Mouse (Mus musculus): ENCODE data around the gene Sos1. TPM values are rescaled to one million over a fixed set of nuclear protein-coding genes. Genes with fewer than 3 reads are reported as not detected.
"Not testable (repeated sequence)": the region's sequence is repeated elsewhere in the genome, so short reads cannot be mapped to it uniquely, and the experiment has no call there.

The Sos1 gene
- polyA plus RNA-seq, 1 experiment from 2014 or later: 6.5 TPM

GRCm38 (mm10) chr17:80492811-80493210, 12.6 kb upstream of the Sos1 start:
- Histone ChIP-seq H3K4me2 (no peak overlapping the region), H3K4me3 (replicated peaks) (no peak overlapping the region), H3K27ac (no peak overlapping the region), H3K9me3 (no peaks in the 10 kb centered on the region), H3K27me3 (no peaks in the 10 kb centered on the region), H3K36me3 (no peaks in the 10 kb centered on the region), H3K4me1 (replicated peaks) (no peaks in the 10 kb centered on the region), H3K9ac (replicated peaks) (no peak overlapping the region)
- 89% methylated on average over 4 of the region's 4 CpGs for WGBS
- no peak for ATAC-seq (ENCODE audit: insufficient number of reproducible peaks, insufficient read depth, low FRiP score, low TSS enrichment, low read depth)

- no peak overlapping the region for H3K27ac ChIP-seq
- H3K4me2 ChIP-seq: no peak overlapping the region
- H3K4me1 ChIP-seq (replicated peaks): no peaks in the 10 kb centered on the region
- H3K9ac ChIP-seq (replicated peaks): no peak overlapping the region
- no peak overlapping the region for H3K4me3 ChIP-seq (replicated peaks)
- H3K27me3 ChIP-seq: no peaks in the 10 kb centered on the region
- 95% methylated on average over 4 of the region's 4 CpGs for WGBS
- H3K9me3 ChIP-seq: no peaks in the 10 kb centered on the region
- ATAC-seq (ENCODE audit: insufficient number of reproducible peaks, insufficient read depth, low FRiP score, low TSS enrichment, low read depth): no peak
- H3K36me3 ChIP-seq: no peaks in the 10 kb centered on the region
These were observed 12.0 kb upstream of the Sos1 start for GRCm38 (mm10) chr17:80492274-80492673.

- no peak for ATAC-seq (ENCODE audit: insufficient number of reproducible peaks, insufficient read depth, low FRiP score, low TSS enrichment, low read depth)
- H3K4me1 ChIP-seq (replicated peaks): no peaks in the 10 kb centered on the region
- no peak overlapping the region for H3K27ac ChIP-seq
- no peak overlapping the region for H3K9ac ChIP-seq (replicated peaks)
- H3K4me2 ChIP-seq: no peak overlapping the region
- no peaks in the 10 kb centered on the region for H3K36me3 ChIP-seq
- H3K9me3 ChIP-seq: no peaks in the 10 kb centered on the region
- 75% methylated on average over 5 of the region's 5 CpGs for WGBS
- no peaks in the 10 kb centered on the region for H3K27me3 ChIP-seq
- H3K4me3 ChIP-seq (replicated peaks): no peak overlapping the region
These were observed 9.9 kb upstream of the Sos1 start for GRCm38 (mm10) chr17:80490166-80490565.

- Histone ChIP-seq H3K36me3 (no peaks in the 10 kb centered on the region), H3K4me2 (no peak overlapping the region), H3K4me1 (replicated peaks) (no peaks in the 10 kb centered on the region), H3K27me3 (no peaks in the 10 kb centered on the region), H3K27ac (no peak overlapping the region), H3K4me3 (replicated peaks) (no peak overlapping the region), H3K9me3 (no peaks in the 10 kb centered on the region), H3K9ac (replicated peaks) (no peak overlapping the region)
- ATAC-seq (ENCODE audit: insufficient number of reproducible peaks, insufficient read depth, low FRiP score, low TSS enrichment, low read depth): no peak
- WGBS: 79% methylated on average over 3 of the region's 3 CpGs
These were observed 8.7 kb upstream of the Sos1 start for GRCm38 (mm10) chr17:80488918-80489317.

GRCm38 (mm10) chr17:80485160-80485559, 4.9 kb upstream of the Sos1 start:
- Histone ChIP-seq H3K4me2 (no peak overlapping the region), H3K27me3 (no peaks in the 10 kb centered on the region), H3K4me3 (replicated peaks) (no peak overlapping the region), H3K36me3 (no peaks in the 10 kb centered on the region), H3K27ac (no peak overlapping the region), H3K9ac (replicated peaks) (no peak overlapping the region), H3K9me3 (no peaks in the 10 kb centered on the region), H3K4me1 (replicated peaks) (peaks cover 7% of the 10 kb centered on the region)
- 91% methylated on average over 5 of the region's 5 CpGs for WGBS
- no peak for ATAC-seq (ENCODE audit: insufficient number of reproducible peaks, insufficient read depth, low FRiP score, low TSS enrichment, low read depth)

GRCm38 (mm10) chr17:80480855-80481224, 587 bp upstream of the Sos1 start:
- H3K27me3 ChIP-seq: no peaks in the 10 kb centered on the region
- no peak for ATAC-seq (ENCODE audit: insufficient number of reproducible peaks, insufficient read depth, low FRiP score, low TSS enrichment, low read depth)
- no peaks in the 10 kb centered on the region for H3K9me3 ChIP-seq
- peak overlapping the region; percentile 95; the same call in 1 of the 2 replicates for H3K4me3 ChIP-seq (replicated peaks)
- H3K9ac ChIP-seq (replicated peaks): peak overlapping the region; percentile 95; the same call in 1 of the 2 replicates
- peak overlapping the region; percentile 72 for H3K4me2 ChIP-seq
- peaks cover 22% of the 10 kb centered on the region for H3K4me1 ChIP-seq (replicated peaks)
- peaks cover 17% of the 10 kb centered on the region; the same call in 1 of the 2 replicates for H3K36me3 ChIP-seq
- 56% methylated on average over 7 of the region's 7 CpGs for WGBS
- no peak overlapping the region for H3K27ac ChIP-seq

GRCm38 (mm10) chr17:80479295-80480030, 790 bp downstream of the Sos1 start:
- Histone ChIP-seq H3K9me3 (no peaks in the 10 kb centered on the region), H3K9ac (replicated peaks) (peak overlapping the region; percentile 95), H3K4me3 (replicated peaks) (peak overlapping the region; percentile 95), H3K27ac (peak overlapping the region; percentile 96), H3K4me2 (peak overlapping the region; percentile 72), H3K4me1 (replicated peaks) (peaks cover 22% of the 10 kb centered on the region), H3K27me3 (no peaks in the 10 kb centered on the region), H3K36me3 (peaks cover 21% of the 10 kb centered on the region; the same call in 1 of the 2 replicates)
- ATAC-seq (ENCODE audit: insufficient number of reproducible peaks, insufficient read depth, low FRiP score, low TSS enrichment, low read depth): 0 out of 2 replicates have a peak, but pooled peaks have one; percentile 7
- WGBS: under 1% methylated on average over 71 of the region's 71 CpGs

GRCm38 (mm10) chr17:80477679-80478078, 2.6 kb downstream of the Sos1 start:
- no peak overlapping the region for H3K4me3 ChIP-seq (replicated peaks)
- H3K27me3 ChIP-seq: no peaks in the 10 kb centered on the region
- no peak overlapping the region for H3K9ac ChIP-seq (replicated peaks)
- no peak overlapping the region for H3K27ac ChIP-seq
- no peak for ATAC-seq (ENCODE audit: insufficient number of reproducible peaks, insufficient read depth, low FRiP score, low TSS enrichment, low read depth)
- H3K9me3 ChIP-seq: no peaks in the 10 kb centered on the region
- peaks cover 22% of the 10 kb centered on the region for H3K4me1 ChIP-seq (replicated peaks)
- no peak overlapping the region for H3K4me2 ChIP-seq
- WGBS: 93% methylated on average over 2 of the region's 2 CpGs
- H3K36me3 ChIP-seq: peaks cover 27% of the 10 kb centered on the region; the same call in 1 of the 2 replicates

GRCm38 (mm10) chr17:80476496-80476895, 3.8 kb downstream of the Sos1 start:
- peaks cover 27% of the 10 kb centered on the region; the same call in 1 of the 2 replicates for H3K36me3 ChIP-seq
- no peak overlapping the region for H3K4me2 ChIP-seq
- no peak for ATAC-seq (ENCODE audit: insufficient number of reproducible peaks, insufficient read depth, low FRiP score, low TSS enrichment, low read depth)
- H3K27ac ChIP-seq: no peak overlapping the region
- WGBS: 84% methylated on average over 4 of the region's 4 CpGs
- peaks cover 25% of the 10 kb centered on the region for H3K4me1 ChIP-seq (replicated peaks)
- no peaks in the 10 kb centered on the region for H3K27me3 ChIP-seq
- no peak overlapping the region for H3K9ac ChIP-seq (replicated peaks)
- H3K9me3 ChIP-seq: no peaks in the 10 kb centered on the region
- no peak overlapping the region for H3K4me3 ChIP-seq (replicated peaks)

GRCm38 (mm10) chr17:80471056-80471802, 9.0 kb downstream of the Sos1 start:
- H3K4me1 ChIP-seq (replicated peaks): peaks cover 12% of the 10 kb centered on the region
- H3K9me3 ChIP-seq: no peaks in the 10 kb centered on the region
- 0 out of 2 replicates have a peak overlapping the region, but pooled peaks have one; percentile 23 for H3K27ac ChIP-seq
- H3K4me3 ChIP-seq (replicated peaks): no peak overlapping the region
- no peak for ATAC-seq (ENCODE audit: insufficient number of reproducible peaks, insufficient read depth, low FRiP score, low TSS enrichment, low read depth)
- no peak overlapping the region for H3K4me2 ChIP-seq
- no peak overlapping the region for H3K9ac ChIP-seq (replicated peaks)
- WGBS: 58% methylated on average over 8 of the region's 8 CpGs
- peaks cover 12% of the 10 kb centered on the region; the same call in 1 of the 2 replicates for H3K36me3 ChIP-seq
- H3K27me3 ChIP-seq: no peaks in the 10 kb centered on the region

- 28% methylated on average over 3 of the region's 3 CpGs for WGBS
These were observed 11.8 kb downstream of the Sos1 start for GRCm38 (mm10) chr17:80468417-80468894.

More at GRCm38 (mm10) chr17:80468417-80468894, 11.8 kb downstream of the Sos1 start:
- H3K4me1 ChIP-seq (replicated peaks): peaks cover 12% of the 10 kb centered on the region
- not testable (repeated sequence) for ATAC-seq (ENCODE audit: insufficient number of reproducible peaks, insufficient read depth, low FRiP score, low TSS enrichment, low read depth); H3K27me3 ChIP-seq; H3K27ac ChIP-seq; H3K9me3 ChIP-seq; H3K4me2 ChIP-seq; H3K9ac ChIP-seq (replicated peaks); H3K36me3 ChIP-seq; H3K4me3 ChIP-seq (replicated peaks)
